Mouse (Mus musculus) cerebellum, postnatal 14 days (tissue): Measurements from ENCODE around the gene Scube2.

Experiments
- DNase-seq, 2 experiments: peaks; one replicate each; pipeline ENCODE4 v3.0.0; 2021; ENCODE audit warnings: mixed read lengths in 2 of 2

Gene Scube2

GRCm38 (mm10) chr7:109865370-109866229 is at the start of gene Scube2:
TSS of gene Scube2 (minus strand) at chr7:109865679.
- DNase-seq: no peak

GRCm38 (mm10) chr7:109906165-109906564 is 40.7 kb upstream of the Scube2 start:
- no peak for DNase-seq

- no peak for DNase-seq
These were observed 35.4 kb upstream of the Scube2 start for GRCm38 (mm10) chr7:109900921-109901320.

GRCm38 (mm10) chr7:109898911-109899310 is 33.4 kb upstream of the Scube2 start:
- no peak for DNase-seq

GRCm38 (mm10) chr7:109892530-109892929 is 27.1 kb upstream of the Scube2 start:
- DNase-seq: peak; percentile 81 to 90

- DNase-seq: no peak
These were observed 26.3 kb upstream of the Scube2 start for GRCm38 (mm10) chr7:109891786-109892185.

- DNase-seq: peak; percentile 35 to 40
These were observed 24.8 kb upstream of the Scube2 start for GRCm38 (mm10) chr7:109890256-109890655.

- DNase-seq: no peak
These were observed 23.8 kb upstream of the Scube2 start for GRCm38 (mm10) chr7:109889300-109889699.

DNA sequence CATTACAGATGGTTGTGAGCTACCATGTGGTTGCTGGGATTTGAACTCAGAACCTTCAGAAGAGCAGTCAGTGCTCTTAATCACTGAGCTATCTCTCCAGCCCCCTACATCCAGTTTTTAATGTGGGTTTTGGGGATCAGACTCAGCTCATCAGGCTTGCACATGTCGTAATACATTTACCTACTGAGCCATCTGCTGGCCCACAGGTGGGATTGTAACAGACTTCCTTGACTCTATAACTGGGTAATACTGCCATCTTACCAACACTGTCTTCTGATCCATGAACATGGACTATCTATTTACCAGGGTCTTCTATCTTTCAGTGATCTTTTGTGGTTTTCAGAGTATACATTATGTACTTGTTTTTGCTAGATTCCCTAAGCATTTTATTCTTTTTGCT is 20.8 kb upstream of the Scube2 start:
- DNase-seq: no peak

- DNase-seq: no peak
These were observed 17.1 kb upstream of the Scube2 start for GRCm38 (mm10) chr7:109882574-109882973.

DNA sequence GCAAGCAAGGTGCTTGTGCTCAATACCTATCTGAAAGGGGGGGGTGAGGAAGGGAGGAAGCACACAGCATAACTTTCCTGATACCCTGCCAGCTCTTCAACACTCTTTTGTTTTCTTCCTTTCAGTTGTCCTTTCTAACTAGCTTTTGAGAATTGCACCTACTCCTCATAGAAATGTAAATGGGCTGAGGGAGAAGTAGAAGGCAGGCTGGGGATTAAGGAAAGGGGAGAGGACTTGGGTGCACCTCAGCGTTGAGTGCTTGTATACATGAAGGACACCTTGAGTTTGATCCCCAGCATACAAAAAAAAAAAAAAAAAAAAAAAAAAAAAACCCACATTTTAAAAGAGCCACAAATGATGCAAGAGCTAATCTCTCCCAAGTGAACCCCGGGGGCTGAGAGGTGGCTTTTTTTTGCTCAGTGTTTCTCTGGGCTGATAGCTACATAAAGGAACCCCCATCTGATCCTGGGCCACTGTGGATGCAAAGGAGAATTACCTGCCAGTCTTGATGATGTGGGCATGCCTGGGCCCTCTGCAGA is 16.2 kb upstream of the Scube2 start:
- no peak for DNase-seq

DNA sequence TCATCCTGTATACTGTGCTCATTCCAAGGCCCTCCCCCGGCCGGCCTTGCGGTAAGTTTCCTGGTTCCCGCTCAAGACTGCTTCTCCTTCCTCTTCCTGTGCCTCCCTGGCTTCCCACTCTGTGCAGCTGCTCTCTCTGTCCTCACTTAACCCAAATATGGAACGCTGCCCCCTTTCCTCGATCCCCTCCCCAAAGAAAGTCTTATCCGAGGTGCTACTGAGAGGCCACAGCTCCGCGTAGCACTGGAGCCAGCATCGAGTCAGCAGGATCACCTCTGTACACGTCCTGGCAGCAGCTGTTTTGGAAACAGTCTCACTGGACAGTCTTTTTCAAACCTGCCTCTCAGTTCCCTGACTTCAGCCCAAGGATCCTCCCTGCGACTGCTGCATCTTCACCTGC is 13.7 kb upstream of the Scube2 start:
- no peak for DNase-seq

GRCm38 (mm10) chr7:109876085-109876484 is 10.6 kb upstream of the Scube2 start:
- peak; percentile 29 to 56 for DNase-seq

GRCm38 (mm10) chr7:109875598-109875997 is 10.1 kb upstream of the Scube2 start:
- no peak for DNase-seq

- no peak for DNase-seq
These were observed 9.6 kb upstream of the Scube2 start for GRCm38 (mm10) chr7:109875033-109875432.

GRCm38 (mm10) chr7:109873170-109873569 is 7.7 kb upstream of the Scube2 start:
- no peak for DNase-seq

- no peak for DNase-seq
These were observed 5.8 kb upstream of the Scube2 start for GRCm38 (mm10) chr7:109871232-109871631.

DNA sequence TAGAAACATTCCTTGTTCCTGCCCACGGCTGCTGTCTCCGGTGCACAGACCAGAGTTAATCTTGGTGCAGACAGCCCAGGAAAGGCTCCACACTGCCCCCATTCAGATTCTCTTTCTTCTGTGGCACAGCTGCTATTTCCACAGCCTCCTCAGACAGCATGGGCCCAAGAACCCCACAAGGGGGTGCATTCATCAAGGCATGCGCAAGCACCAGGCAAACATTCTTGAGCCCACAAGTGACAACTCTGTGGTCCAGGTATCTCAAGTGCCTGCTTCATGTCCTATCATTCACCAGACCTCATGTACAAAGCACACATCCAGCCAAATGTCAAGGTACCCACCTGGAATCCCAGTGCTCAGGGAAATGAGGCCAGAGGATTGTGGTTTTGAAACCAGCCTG is 3.0 kb upstream of the Scube2 start:
- DNase-seq: no peak

GRCm38 (mm10) chr7:109866643-109867042 is 1.2 kb upstream of the Scube2 start:
- DNase-seq: no peak

GRCm38 (mm10) chr7:109863561-109863960 is 1.9 kb downstream of the Scube2 start:
- no peak for DNase-seq

GRCm38 (mm10) chr7:109860162-109860561 is 5.3 kb downstream of the Scube2 start:
- DNase-seq: no peak

DNA sequence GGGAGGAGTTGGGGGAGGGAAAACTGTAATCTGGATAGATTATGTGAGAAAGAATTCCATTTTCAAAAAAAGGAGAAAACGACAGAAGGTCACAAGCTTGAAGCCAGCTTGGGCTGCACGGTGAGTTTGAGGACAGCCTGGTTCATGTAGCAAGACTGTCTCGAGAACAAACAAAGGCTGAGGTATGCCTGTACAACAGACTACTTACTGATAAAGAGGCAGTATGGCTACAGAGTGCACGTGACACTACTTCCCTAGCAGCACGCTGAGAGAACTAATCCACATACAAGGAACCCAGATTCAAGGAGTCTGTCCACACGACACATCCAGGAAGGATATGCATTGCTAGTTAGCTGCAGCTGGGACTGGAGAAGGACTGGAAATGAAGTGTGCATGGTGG is 6.1 kb downstream of the Scube2 start:
- DNase-seq: no peak

DNA sequence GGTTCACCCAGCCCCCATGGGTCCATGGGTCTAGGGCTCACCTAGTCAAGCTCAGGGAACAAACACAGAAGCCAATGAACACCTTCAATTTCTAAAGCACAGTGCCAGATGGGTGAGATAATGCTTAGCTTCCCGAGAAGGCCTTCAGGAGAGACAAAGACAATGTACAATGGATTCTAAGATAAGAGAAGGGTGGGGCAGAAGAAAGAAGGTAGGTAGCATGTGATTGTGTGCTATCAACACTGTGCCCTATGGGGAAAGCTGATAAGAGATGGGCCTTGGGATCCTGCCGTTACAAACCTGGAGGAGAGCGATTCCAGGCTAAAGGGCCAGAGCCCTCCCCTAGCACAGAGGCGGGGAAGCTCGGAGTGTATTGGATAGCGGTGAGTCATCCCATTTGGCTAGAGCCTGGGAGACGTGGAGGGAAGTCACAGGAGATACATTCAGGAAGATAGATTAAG is 12.7 kb downstream of the Scube2 start:
- no peak for DNase-seq

DNA sequence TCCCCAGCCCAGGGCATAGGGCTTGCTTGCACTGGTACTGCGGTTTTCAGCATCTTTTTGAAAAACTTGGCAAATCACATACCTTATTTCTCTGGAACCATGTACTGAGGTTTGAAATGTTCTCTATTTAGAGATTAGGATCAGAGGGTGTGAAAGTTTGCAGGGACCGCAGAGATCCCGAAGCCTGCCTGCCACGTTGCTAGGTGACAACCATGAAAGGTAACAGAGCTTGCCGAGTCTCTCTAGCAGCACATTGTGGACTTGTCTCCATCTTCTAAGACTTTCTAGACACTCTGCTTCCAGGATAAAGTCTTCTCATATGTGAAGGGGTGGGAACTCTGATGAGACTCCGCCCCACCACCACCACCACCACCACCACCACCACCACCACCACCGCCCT is 13.5 kb downstream of the Scube2 start:
- DNase-seq: no peak
